Mouse (Mus musculus): ENCODE results near the gene Nlrc5.

DNA sequence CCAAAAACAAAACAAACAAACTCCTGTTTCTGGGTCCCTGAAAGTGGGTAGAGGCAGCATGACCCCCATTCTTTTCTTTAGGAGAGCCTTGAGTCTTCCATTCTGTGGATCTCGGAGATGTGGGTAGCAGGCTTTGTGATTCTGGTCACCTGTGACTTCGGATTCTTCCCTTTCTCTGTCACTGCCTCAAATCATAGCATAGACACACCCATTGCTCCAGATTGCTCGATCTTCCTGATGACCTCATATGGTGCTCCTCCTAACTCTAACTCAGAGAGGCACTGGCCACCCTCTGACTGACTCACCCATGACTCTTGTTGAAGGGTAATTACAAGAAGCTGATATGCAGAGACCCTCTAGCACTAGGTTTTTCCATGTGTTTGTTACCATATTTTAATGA lies 2.7 kb downstream of the Nlrc5 start:
- TF ChIP-seq CTCF (IDR thresholded peaks at IDR 0.05; ENCODE audit: extremely low read depth, insufficient read length, insufficient replicate concordance, low read depth, low read length) (no peak), POLR2A (IDR thresholded peaks at IDR 0.05; ENCODE audit: low read depth, low read length) (no peak)

All from small intestine, adult 2 months (tissue).